Mouse (Mus musculus) CD8-positive naive resting alpha-beta T cell, adult 2 months (primary cell): ENCODE data around the gene Rbfox1.

Experiments
- DNase-seq, 2 experiments: peaks; one replicate each; pipeline ENCODE4 v3.0.0; 2022; ENCODE audit warnings: low read depth in 2 of 2, low spot score in 2 of 2

Gene Rbfox1

GRCm38 (mm10) chr16:6448250-6448649 lies 563.1 kb downstream of the Rbfox1 start:
- DNase-seq: no peak

- no peak for DNase-seq
Measured at GRCm38 (mm10) chr16:6455349-6455748, 570.2 kb downstream of the Rbfox1 start.

GRCm38 (mm10) chr16:6479094-6479590 lies 594.0 kb downstream of the Rbfox1 start:
- no peak for DNase-seq

- DNase-seq: no peak
Measured at GRCm38 (mm10) chr16:6479616-6480410, 594.7 kb downstream of the Rbfox1 start.

GRCm38 (mm10) chr16:6480411-6480728 lies 595.2 kb downstream of the Rbfox1 start:
- no peak for DNase-seq

- DNase-seq: no peak
Measured at GRCm38 (mm10) chr16:6483628-6484027, 598.5 kb downstream of the Rbfox1 start.

- no peak for DNase-seq
Measured at GRCm38 (mm10) chr16:6485631-6486030, 600.5 kb downstream of the Rbfox1 start.

- DNase-seq: no peak
Measured at GRCm38 (mm10) chr16:6502219-6502618, 617.1 kb downstream of the Rbfox1 start.

- no peak for DNase-seq
Measured at GRCm38 (mm10) chr16:6503573-6504331, 618.6 kb downstream of the Rbfox1 start.

GRCm38 (mm10) chr16:6508924-6509323 lies 623.8 kb downstream of the Rbfox1 start:
- DNase-seq: no peak

- no peak for DNase-seq
Measured at GRCm38 (mm10) chr16:6519474-6519873, 634.3 kb downstream of the Rbfox1 start.

GRCm38 (mm10) chr16:6525507-6526170 lies 640.5 kb downstream of the Rbfox1 start:
- DNase-seq: no peak

GRCm38 (mm10) chr16:6531459-6531858 lies 646.3 kb downstream of the Rbfox1 start:
- DNase-seq: no peak

- no peak for DNase-seq
Measured at GRCm38 (mm10) chr16:6532077-6532995, 647.2 kb downstream of the Rbfox1 start.

GRCm38 (mm10) chr16:6555776-6556175 lies 670.6 kb downstream of the Rbfox1 start:
- DNase-seq: no peak

GRCm38 (mm10) chr16:6557726-6558125 lies 672.6 kb downstream of the Rbfox1 start:
- no peak for DNase-seq

- no peak for DNase-seq
Measured at GRCm38 (mm10) chr16:6584700-6585099, 699.5 kb downstream of the Rbfox1 start.

- DNase-seq: no peak
Measured at GRCm38 (mm10) chr16:6585204-6585603, 700.0 kb downstream of the Rbfox1 start.

- DNase-seq: no peak
Measured at GRCm38 (mm10) chr16:6616526-6616925, 731.4 kb downstream of the Rbfox1 start.

- no peak for DNase-seq
Measured at GRCm38 (mm10) chr16:6640330-6640729, 755.2 kb downstream of the Rbfox1 start.

- DNase-seq: no peak
Measured at GRCm38 (mm10) chr16:6646941-6647340, 761.8 kb downstream of the Rbfox1 start.
